Mouse (Mus musculus) thymus, adult 2 months (tissue): Measurements from ENCODE around the gene Ralgapa1. TPM values are rescaled to one million over a fixed set of nuclear protein-coding genes. Genes with fewer than 3 reads are reported as not detected.
A peak's percentile ranks its signal among the peaks of the same experiment; 100 is the strongest.

Experiments
- DNase-seq: peaks from one replicate; pipeline ENCODE4 v3.0.0; 2021
- H3K27ac ChIP-seq: fragments of 200-500 bp; 2 replicates; pipeline ENCODE4 v1.5.1; 2012; ENCODE audit warnings: low read length, control low read depth; ENCODE audit not compliant: control insufficient read depth, insufficient read depth
- H3K27me3 ChIP-seq: fragments of 200-500 bp; 2 replicates; pipeline ENCODE4 v1.6.1; 2012; ENCODE audit warnings: mild to moderate bottlenecking, low read length, moderate library complexity, mixed read lengths; ENCODE audit not compliant: control insufficient read depth, insufficient read depth
- H3K36me3 ChIP-seq: fragments of 200-500 bp; 2 replicates; pipeline ENCODE4 v1.6.1; 2012; ENCODE audit warnings: mild to moderate bottlenecking, low read length, moderate library complexity; ENCODE audit not compliant: control insufficient read depth, insufficient read depth
- H3K4me1 ChIP-seq: fragments of 200-500 bp; replicated peaks from 2 replicates; pipeline ENCODE4 v1.6.1; 2012; ENCODE audit warnings: low read length; ENCODE audit not compliant: control insufficient read depth, insufficient read depth
- H3K4me3 ChIP-seq: fragments of 200-500 bp; 2 replicates; pipeline ENCODE4 v1.5.1; 2012; ENCODE audit warnings: mild to moderate bottlenecking, low read length, control low read depth, moderate library complexity; ENCODE audit not compliant: control insufficient read depth, insufficient read depth
- CTCF ChIP-seq: fragments of 200-500 bp; IDR thresholded peaks from 2 replicates; pipeline ENCODE4 v1.5.1; 2012; ENCODE audit warnings: mild to moderate bottlenecking, control low read depth, low read length, moderate library complexity, borderline replicate concordance; ENCODE audit not compliant: control insufficient read depth, poor library complexity, insufficient read depth; ENCODE audit errors: extremely low read depth
- POLR2A ChIP-seq: fragments of 200-500 bp; IDR thresholded peaks from 2 replicates; pipeline ENCODE4 v1.6.1; 2012; ENCODE audit warnings: mild to moderate bottlenecking, low read length, control low read depth, moderate library complexity; ENCODE audit not compliant: control insufficient read depth, poor library complexity, insufficient read depth; ENCODE audit errors: extremely low read depth
- whole genome bisulfite sequencing: fragments of 180-500 bp; shearing (Covaris S2); methylation state at CpG from one replicate; pipeline ENCODE4 v1.1.7; 2018; 5-methylcytosine and 5-hydroxymethylcytosine counted together
- polyA plus RNA-seq: library from polyadenylated mRNA; depleted of rRNA; stranded (reverse); fragments of >200 nt; gene quantifications from 2 replicates; pipeline ENCODE4 v1.2.3, GENCODE M21; 2012

The Ralgapa1 gene
- polyA plus RNA-seq, 1 experiment = 29.5 TPM

- H3K27ac ChIP-seq = no peak overlapping the region
- DNase-seq = no peak
- H3K4me1 ChIP-seq = no peaks in the 10 kb centered on the region
- H3K27me3 ChIP-seq = no peaks in the 10 kb centered on the region
- no peaks in the 10 kb centered on the region for H3K36me3 ChIP-seq
- no peak overlapping the region for H3K4me3 ChIP-seq
- WGBS = 90% methylated on average over 2 of the region's 2 CpGs
- TF ChIP-seq CTCF (no peak), POLR2A (no peak)
Measured at GRCm38 (mm10) chr12:55610812-55611211, 210.2 kb downstream of the Ralgapa1 start.

- WGBS = 95% methylated on average over 4 of the region's 4 CpGs
- H3K27me3 ChIP-seq = no peaks in the 10 kb centered on the region
- no peak for DNase-seq
- TF ChIP-seq CTCF (no peak), POLR2A (no peak)
- H3K4me1 ChIP-seq = no peaks in the 10 kb centered on the region
- H3K27ac ChIP-seq = no peak overlapping the region
- no peaks in the 10 kb centered on the region for H3K36me3 ChIP-seq
- no peak overlapping the region for H3K4me3 ChIP-seq
Measured at GRCm38 (mm10) chr12:55607902-55608301, 213.1 kb downstream of the Ralgapa1 start.

DNA sequence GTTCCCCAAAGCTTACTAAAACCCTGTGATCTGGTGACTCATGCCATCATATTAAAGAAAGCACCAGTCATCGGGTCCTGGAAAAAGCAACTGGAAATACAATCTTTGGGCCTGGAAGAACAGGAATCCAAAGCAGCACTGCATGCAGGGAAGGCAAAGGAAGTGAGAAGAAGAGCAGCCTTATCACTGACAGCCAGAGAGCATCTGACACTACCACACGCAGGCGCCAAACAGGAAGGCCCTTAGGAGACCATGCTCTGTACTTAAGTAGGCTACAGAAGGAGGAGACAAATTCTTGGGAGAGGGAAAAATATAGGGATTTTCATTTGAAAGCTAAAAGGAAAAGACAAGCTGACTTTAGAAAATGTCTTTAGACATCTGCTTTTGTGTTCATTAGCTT, 216.6 kb downstream of the Ralgapa1 start:
- H3K27me3 ChIP-seq = peaks cover 2% of the 10 kb centered on the region; the same call in 1 of the 2 replicates
- H3K27ac ChIP-seq = no peak overlapping the region
- H3K4me1 ChIP-seq = peaks cover 3% of the 10 kb centered on the region; the same call in 1 of the 2 replicates
- DNase-seq = no peak
- no peak overlapping the region for H3K4me3 ChIP-seq
- no peak for TF ChIP-seq POLR2A
- TF ChIP-seq CTCF = no peak
- no peaks in the 10 kb centered on the region for H3K36me3 ChIP-seq
- 92% methylated on average over 3 of the region's 3 CpGs for whole genome bisulfite sequencing

GRCm38 (mm10) chr12:55600503-55600994, 220.4 kb downstream of the Ralgapa1 start:
- WGBS = 16% methylated on average over 42 of the region's 42 CpGs

GRCm38 (mm10) chr12:55599639-55600502, 221.1 kb downstream of the Ralgapa1 start:
- Histone ChIP-seq H3K27ac (no peak overlapping the region), H3K36me3 (no peaks in the 10 kb centered on the region), H3K4me3 (no peak overlapping the region), H3K27me3 (peaks cover 7% of the 10 kb centered on the region; the same call in 1 of the 2 replicates), H3K4me1 (peaks cover 8% of the 10 kb centered on the region; the same call in 1 of the 2 replicates)
- TF ChIP-seq CTCF (no peak), POLR2A (no peak)
- WGBS = 2% methylated on average over 109 of the region's 109 CpGs
- DNase-seq = peak; percentile 14

More at GRCm38 (mm10) chr12:55600503-55600994, 220.4 kb downstream of the Ralgapa1 start:
- H3K4me1 ChIP-seq = peaks cover 8% of the 10 kb centered on the region; the same call in 1 of the 2 replicates
- no peaks in the 10 kb centered on the region for H3K36me3 ChIP-seq
- peaks cover 7% of the 10 kb centered on the region; the same call in 1 of the 2 replicates for H3K27me3 ChIP-seq
- no peak for DNase-seq
- no peak overlapping the region for H3K27ac ChIP-seq
- no peak overlapping the region for H3K4me3 ChIP-seq
- no peak for TF ChIP-seq POLR2A
- no peak for TF ChIP-seq CTCF

GRCm38 (mm10) chr12:55598887-55599561, 221.9 kb downstream of the Ralgapa1 start, which contains the start of gene Insm2:
Insm2 (plus strand) TSS chr12:55599427.
- H3K4me1 ChIP-seq = peaks cover 8% of the 10 kb centered on the region; the same call in 1 of the 2 replicates
- TF ChIP-seq POLR2A (no peak), CTCF (no peak)
- DNase-seq = peak; percentile 7
- no peak within 1 kb of the TSS for H3K4me3 ChIP-seq
- WGBS = 3% methylated on average over 75 of the region's 77 CpGs
- H3K36me3 ChIP-seq = no peaks in the 10 kb centered on the region
- peaks cover 7% of the 10 kb centered on the region; the same call in 1 of the 2 replicates for H3K27me3 ChIP-seq
- H3K27ac ChIP-seq = no peak within 1 kb of the TSS
